Mouse (Mus musculus): ENCODE data around the gene Rdh12. TPM values are rescaled to one million over a fixed set of nuclear protein-coding genes. Genes with fewer than 3 reads are reported as not detected.

Gene Rdh12
- polyA plus RNA-seq, 1 experiment from 2014 or later = 1.2 TPM

DNA sequence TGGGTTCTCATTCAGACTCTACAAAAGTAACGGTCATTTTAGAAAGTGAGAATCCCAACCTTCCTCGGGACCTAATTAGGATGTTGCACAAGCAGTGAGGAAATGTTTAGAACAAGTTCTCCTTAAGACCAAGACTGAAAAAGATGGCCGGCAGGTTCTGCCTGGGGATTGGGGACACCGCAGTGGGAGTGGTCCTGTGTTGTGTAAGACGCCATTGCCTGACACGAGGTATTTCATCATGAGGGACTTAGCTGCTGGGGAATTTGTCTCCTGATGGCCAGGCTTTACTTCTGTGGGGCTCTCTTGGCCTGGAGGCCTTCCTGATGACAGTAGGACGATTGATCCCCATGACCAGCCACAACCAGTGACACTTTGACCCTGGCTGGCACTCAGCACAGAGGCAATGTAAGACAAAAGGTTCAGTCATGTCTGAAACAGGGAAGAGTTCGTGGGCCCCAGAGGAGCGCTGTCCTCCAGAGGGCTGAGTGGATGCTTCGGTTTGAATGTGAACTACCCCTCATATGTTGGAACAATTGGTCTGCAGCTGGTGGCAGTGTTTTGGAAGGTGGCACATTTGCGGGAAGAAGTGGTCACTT lies 26.9 kb downstream of the Rdh12 start:
- H3K27ac ChIP-seq (ENCODE audit: low read depth) = no peak overlapping the region
- H3K36me3 ChIP-seq (ENCODE audit: control insufficient read depth, insufficient read depth, low read length) = peaks cover 63% of the 10 kb centered on the region
- no peaks in the 10 kb centered on the region for H3K9me3 ChIP-seq (ENCODE audit: control insufficient read depth, low read length)
- H3K4me2 ChIP-seq (ENCODE audit: low read length) = no peak overlapping the region
- H3K27me3 ChIP-seq (replicated peaks; ENCODE audit: control insufficient read depth, insufficient read depth, low read length) = no peaks in the 10 kb centered on the region
- no peak overlapping the region for H3K4me3 ChIP-seq (ENCODE audit: low read depth, low read length)
- H3K9ac ChIP-seq (ENCODE audit: low read length) = no peak overlapping the region
- no peak for DNase-seq (ENCODE audit: low spot score)
- 81% methylated on average over 11 of the region's 11 CpGs for WGBS
- ATAC-seq (replicated peaks; ENCODE audit: low FRiP score, low TSS enrichment, low read depth) = no peak
- no peaks in the 10 kb centered on the region for H3K4me1 ChIP-seq (replicated peaks; ENCODE audit: control insufficient read depth, insufficient read depth, low read length)

DNA sequence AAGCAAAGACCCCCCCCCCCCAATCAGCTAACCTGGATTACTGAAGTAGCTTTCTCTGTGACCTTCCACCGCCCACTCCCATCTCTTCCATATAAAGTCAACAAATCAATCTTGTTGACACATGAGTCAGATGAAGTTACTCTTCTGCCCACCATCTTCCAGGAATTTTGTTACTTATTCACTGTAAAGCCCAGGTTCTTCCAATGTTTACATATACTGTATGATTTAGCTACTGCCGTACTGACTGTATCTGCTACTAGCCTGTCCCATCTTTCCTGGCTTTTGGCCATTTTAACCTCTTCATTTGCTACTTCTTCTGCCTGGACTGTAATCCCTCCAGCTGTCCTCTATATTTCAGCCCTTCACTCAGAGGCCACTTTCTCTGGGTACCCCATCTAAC lies 33.3 kb downstream of the Rdh12 start:
- H3K4me2 ChIP-seq (ENCODE audit: low read length) = no peak overlapping the region
- 62% methylated on average over 2 of the region's 2 CpGs for WGBS
- no peak overlapping the region for H3K27ac ChIP-seq (ENCODE audit: low read depth)
- no peaks in the 10 kb centered on the region for H3K9me3 ChIP-seq (ENCODE audit: control insufficient read depth, low read length)
- H3K27me3 ChIP-seq (replicated peaks; ENCODE audit: control insufficient read depth, insufficient read depth, low read length) = no peaks in the 10 kb centered on the region
- DNase-seq (ENCODE audit: low spot score) (no peak), ATAC-seq (replicated peaks; ENCODE audit: low FRiP score, low TSS enrichment, low read depth) (no peak)
- H3K36me3 ChIP-seq (ENCODE audit: control insufficient read depth, insufficient read depth, low read length) = peaks cover 89% of the 10 kb centered on the region
- no peak overlapping the region for H3K9ac ChIP-seq (ENCODE audit: low read length)
- H3K4me3 ChIP-seq (ENCODE audit: low read depth, low read length) = no peak overlapping the region
- H3K4me1 ChIP-seq (replicated peaks; ENCODE audit: control insufficient read depth, insufficient read depth, low read length) = no peaks in the 10 kb centered on the region

DNA sequence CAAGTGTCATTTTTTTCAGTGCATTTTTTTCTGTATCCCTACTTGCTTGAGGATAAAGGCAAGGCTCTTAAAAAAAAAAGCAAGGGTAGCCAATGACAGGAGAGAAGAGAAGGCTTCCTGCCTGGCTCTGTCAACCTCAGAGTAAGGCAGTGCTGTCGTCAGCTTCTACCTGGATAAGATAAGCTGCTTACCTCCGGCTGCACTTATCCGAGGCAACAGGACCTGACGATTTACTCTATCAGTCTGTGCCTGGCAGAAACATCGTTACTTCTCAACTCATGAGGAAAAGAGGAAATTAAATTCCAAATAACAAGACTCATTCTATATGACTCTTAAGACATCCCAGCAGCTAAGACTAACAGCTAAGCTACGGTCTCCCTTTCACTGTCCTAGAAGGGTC lies 34.2 kb downstream of the Rdh12 start:
- H3K27ac ChIP-seq (ENCODE audit: low read depth) = no peak overlapping the region
- DNase-seq (ENCODE audit: low spot score) = no peak
- H3K27me3 ChIP-seq (replicated peaks; ENCODE audit: control insufficient read depth, insufficient read depth, low read length) = no peaks in the 10 kb centered on the region
- no peak for ATAC-seq (replicated peaks; ENCODE audit: low FRiP score, low TSS enrichment, low read depth)
- 80% methylated on average over 6 of the region's 6 CpGs for WGBS
- H3K4me2 ChIP-seq (ENCODE audit: low read length) = no peak overlapping the region
- H3K9ac ChIP-seq (ENCODE audit: low read length) = no peak overlapping the region
- no peak overlapping the region for H3K4me3 ChIP-seq (ENCODE audit: low read depth, low read length)
- no peaks in the 10 kb centered on the region for H3K9me3 ChIP-seq (ENCODE audit: control insufficient read depth, low read length)
- H3K36me3 ChIP-seq (ENCODE audit: control insufficient read depth, insufficient read depth, low read length) = peaks cover 89% of the 10 kb centered on the region
- no peaks in the 10 kb centered on the region for H3K4me1 ChIP-seq (replicated peaks; ENCODE audit: control insufficient read depth, insufficient read depth, low read length)

DNA sequence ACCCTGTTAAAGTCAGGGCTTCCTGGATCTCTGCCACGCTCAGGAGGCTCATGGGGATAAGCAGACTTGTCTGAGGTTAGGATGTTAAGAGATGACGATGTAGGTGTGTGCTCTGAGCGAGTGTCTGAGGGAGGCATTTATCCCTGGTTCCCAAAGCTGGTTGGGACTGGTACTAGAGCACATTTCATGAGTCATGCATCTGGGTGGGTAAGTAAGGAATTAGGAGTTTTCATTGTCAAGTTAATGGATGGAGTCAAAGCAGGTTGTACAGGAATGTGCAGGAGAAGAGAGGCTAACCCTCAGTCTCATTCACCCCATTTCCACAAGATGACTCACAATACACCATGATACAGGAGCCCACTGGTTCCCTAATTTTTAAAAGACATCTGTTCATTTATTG lies 39.4 kb downstream of the Rdh12 start:
- H3K9ac ChIP-seq (ENCODE audit: low read length) = no peak overlapping the region
- H3K4me2 ChIP-seq (ENCODE audit: low read length) = no peak overlapping the region
- 92% methylated on average over 3 of the region's 3 CpGs for WGBS
- H3K27me3 ChIP-seq (replicated peaks; ENCODE audit: control insufficient read depth, insufficient read depth, low read length) = no peaks in the 10 kb centered on the region
- DNase-seq (ENCODE audit: low spot score) = no peak
- no peaks in the 10 kb centered on the region for H3K4me1 ChIP-seq (replicated peaks; ENCODE audit: control insufficient read depth, insufficient read depth, low read length)
- no peaks in the 10 kb centered on the region for H3K9me3 ChIP-seq (ENCODE audit: control insufficient read depth, low read length)
- H3K4me3 ChIP-seq (ENCODE audit: low read depth, low read length) = no peak overlapping the region
- no peak for ATAC-seq (replicated peaks; ENCODE audit: low FRiP score, low TSS enrichment, low read depth)
- H3K36me3 ChIP-seq (ENCODE audit: control insufficient read depth, insufficient read depth, low read length) = peaks cover 86% of the 10 kb centered on the region
- H3K27ac ChIP-seq (ENCODE audit: low read depth) = no peak overlapping the region

DNA sequence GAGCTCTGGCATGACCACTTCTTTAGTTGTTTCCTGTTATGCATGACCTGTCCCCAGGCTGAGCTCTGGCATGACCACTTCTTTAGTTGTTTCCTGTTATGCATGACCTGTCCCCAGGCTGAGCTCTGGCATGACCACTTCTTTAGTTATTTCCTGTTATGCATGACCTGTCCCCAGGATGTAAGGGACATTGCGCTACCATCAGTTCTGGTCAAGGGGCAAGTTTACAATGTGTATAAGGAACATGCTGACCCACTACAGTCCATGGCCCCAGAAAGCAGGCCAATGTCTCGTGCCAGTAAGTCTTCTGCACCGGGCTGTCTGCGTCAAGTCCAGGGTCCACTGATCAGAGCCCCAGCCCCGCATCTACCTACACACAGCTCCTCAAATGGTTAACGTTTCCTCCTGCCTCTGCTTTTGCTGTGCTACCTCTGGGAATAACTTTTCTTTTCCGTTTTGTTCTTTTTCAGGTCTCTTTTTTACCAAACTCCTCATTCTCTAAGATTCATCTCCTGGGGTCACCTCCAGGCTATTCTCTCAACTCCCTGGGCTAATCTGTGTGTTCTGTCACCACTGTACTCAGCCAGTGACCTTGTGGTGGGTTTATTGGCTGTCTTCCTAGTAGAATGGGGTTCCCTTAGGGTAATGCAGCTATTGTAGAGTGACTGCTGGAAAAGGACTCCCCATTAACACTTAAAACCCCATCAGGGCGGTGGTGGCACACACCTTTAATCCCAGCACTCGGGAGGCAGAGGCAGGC lies 44.8 kb downstream of the Rdh12 start:
- peaks cover 84% of the 10 kb centered on the region for H3K36me3 ChIP-seq (ENCODE audit: control insufficient read depth, insufficient read depth, low read length)
- no peak overlapping the region for H3K9ac ChIP-seq (ENCODE audit: low read length)
- no peak for DNase-seq (ENCODE audit: low spot score)
- no peaks in the 10 kb centered on the region for H3K9me3 ChIP-seq (ENCODE audit: control insufficient read depth, low read length)
- H3K27ac ChIP-seq (ENCODE audit: low read depth) = no peak overlapping the region
- H3K4me2 ChIP-seq (ENCODE audit: low read length) = no peak overlapping the region
- no peak for ATAC-seq (replicated peaks; ENCODE audit: low FRiP score, low TSS enrichment, low read depth)
- no peak overlapping the region for H3K4me3 ChIP-seq (ENCODE audit: low read depth, low read length)
- H3K27me3 ChIP-seq (replicated peaks; ENCODE audit: control insufficient read depth, insufficient read depth, low read length) = no peaks in the 10 kb centered on the region
- H3K4me1 ChIP-seq (replicated peaks; ENCODE audit: control insufficient read depth, insufficient read depth, low read length) = no peaks in the 10 kb centered on the region
- 91% methylated on average over 9 of the region's 9 CpGs for WGBS

DNA sequence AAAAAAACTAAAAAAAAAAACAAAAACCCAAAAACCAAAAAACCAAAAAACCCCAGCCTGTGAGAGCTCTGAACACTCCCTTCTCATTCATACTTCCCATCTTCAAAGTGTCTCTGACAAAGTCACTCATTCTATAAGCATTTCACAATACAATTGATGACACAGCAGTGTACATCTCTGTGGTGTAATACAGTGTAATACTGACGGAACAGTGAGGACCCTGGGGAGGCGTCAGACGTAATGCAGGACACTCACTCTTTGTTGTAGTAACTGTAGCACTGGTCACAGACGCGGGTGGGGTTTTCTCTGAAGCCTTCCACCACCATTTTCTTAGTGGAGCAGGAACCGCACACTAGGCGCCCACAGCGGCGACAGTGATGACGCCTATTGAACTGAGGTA lies 46.3 kb downstream of the Rdh12 start:
- H3K27ac ChIP-seq (ENCODE audit: low read depth) = no peak overlapping the region
- no peaks in the 10 kb centered on the region for H3K4me1 ChIP-seq (replicated peaks; ENCODE audit: control insufficient read depth, insufficient read depth, low read length)
- H3K36me3 ChIP-seq (ENCODE audit: control insufficient read depth, insufficient read depth, low read length) = peaks cover 80% of the 10 kb centered on the region
- ATAC-seq (replicated peaks; ENCODE audit: low FRiP score, low TSS enrichment, low read depth) (no peak), DNase-seq (ENCODE audit: low spot score) (no peak)
- no peak overlapping the region for H3K4me2 ChIP-seq (ENCODE audit: low read length)
- no peak overlapping the region for H3K9ac ChIP-seq (ENCODE audit: low read length)
- no peaks in the 10 kb centered on the region for H3K9me3 ChIP-seq (ENCODE audit: control insufficient read depth, low read length)
- no peaks in the 10 kb centered on the region for H3K27me3 ChIP-seq (replicated peaks; ENCODE audit: control insufficient read depth, insufficient read depth, low read length)
- WGBS = 95% methylated on average over 10 of the region's 10 CpGs
- H3K4me3 ChIP-seq (ENCODE audit: low read depth, low read length) = no peak overlapping the region

- H3K27me3 ChIP-seq (replicated peaks; ENCODE audit: control insufficient read depth, insufficient read depth, low read length) = no peaks in the 10 kb centered on the region
- WGBS = 83% methylated on average over 2 of the region's 2 CpGs
- H3K27ac ChIP-seq (ENCODE audit: low read depth) = no peak overlapping the region
- H3K9ac ChIP-seq (ENCODE audit: low read length) = no peak overlapping the region
- no peaks in the 10 kb centered on the region for H3K9me3 ChIP-seq (ENCODE audit: control insufficient read depth, low read length)
- ATAC-seq (replicated peaks; ENCODE audit: low FRiP score, low TSS enrichment, low read depth) (no peak), DNase-seq (ENCODE audit: low spot score) (no peak)
- no peaks in the 10 kb centered on the region for H3K4me1 ChIP-seq (replicated peaks; ENCODE audit: control insufficient read depth, insufficient read depth, low read length)
- peaks cover 78% of the 10 kb centered on the region for H3K36me3 ChIP-seq (ENCODE audit: control insufficient read depth, insufficient read depth, low read length)
- no peak overlapping the region for H3K4me2 ChIP-seq (ENCODE audit: low read length)
- H3K4me3 ChIP-seq (ENCODE audit: low read depth, low read length) = no peak overlapping the region
Measured at GRCm38 (mm10) chr12:79260154-79260553, 51.4 kb downstream of the Rdh12 start.

GRCm38 (mm10) chr12:79261035-79261434 lies 52.3 kb downstream of the Rdh12 start:
- 51% methylated on average over 5 of the region's 5 CpGs for WGBS

More at GRCm38 (mm10) chr12:79261035-79261434, 52.3 kb downstream of the Rdh12 start:
- no peak for ATAC-seq (replicated peaks; ENCODE audit: low FRiP score, low TSS enrichment, low read depth)
- Histone ChIP-seq H3K4me1 (replicated peaks; ENCODE audit: control insufficient read depth, insufficient read depth, low read length) (no peaks in the 10 kb centered on the region), H3K9ac (ENCODE audit: low read length) (no peak overlapping the region), H3K4me2 (ENCODE audit: low read length) (no peak overlapping the region), H3K4me3 (ENCODE audit: low read depth, low read length) (no peak overlapping the region), H3K27ac (ENCODE audit: low read depth) (no peak overlapping the region), H3K9me3 (ENCODE audit: control insufficient read depth, low read length) (no peaks in the 10 kb centered on the region), H3K27me3 (replicated peaks; ENCODE audit: control insufficient read depth, insufficient read depth, low read length) (no peaks in the 10 kb centered on the region), H3K36me3 (ENCODE audit: control insufficient read depth, insufficient read depth, low read length) (peaks cover 80% of the 10 kb centered on the region)
- peak; percentile 77 for DNase-seq (ENCODE audit: low spot score)
